Mouse (Mus musculus): Measurements from ENCODE around the gene Irf1. TPM values are rescaled to one million over a fixed set of nuclear protein-coding genes. Genes with fewer than 3 reads are reported as not detected.
A peak's percentile ranks its signal among the peaks of the same experiment; 100 is the strongest.

Gene Irf1
- polyA plus RNA-seq, 1 experiment, result 111 TPM

DNA sequence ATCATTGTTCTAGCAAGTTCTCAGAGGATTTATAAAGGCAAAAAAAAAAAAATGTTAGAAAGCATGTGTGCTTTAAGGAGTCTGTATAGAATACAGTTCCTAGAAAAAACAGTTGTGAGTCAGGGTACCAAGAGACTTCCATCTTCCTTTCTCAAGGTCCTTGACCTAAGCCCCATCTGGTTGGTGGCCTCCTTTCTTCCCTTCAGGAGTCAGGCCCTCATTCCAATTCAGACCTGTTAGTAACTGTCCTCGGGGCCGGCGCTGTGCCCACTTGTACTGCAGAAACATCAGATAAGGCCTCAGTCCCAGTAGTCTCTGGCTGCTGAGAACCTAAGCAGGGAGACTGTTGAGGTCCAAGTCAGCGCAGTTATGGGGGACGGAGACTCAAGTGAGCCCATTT, 3.3 kb downstream of the Irf1 start, which contains the start of gene Gm17334:
Gene Gm17334, minus strand, starts transcription at position 101 of the 400 bp plus-strand sequence.
- peaks cover 57% of the 10 kb centered on the region for H3K36me3 ChIP-seq (ENCODE audit: control insufficient read depth, insufficient read depth, low read length)
- peak within 1 kb of the TSS; percentile 25; the same call in 1 of the 2 replicates for H3K27ac ChIP-seq (ENCODE audit: insufficient read depth, low read length)
- H3K4me1 ChIP-seq (ENCODE audit: control insufficient read depth, insufficient read depth, insufficient read length), result peaks cover 25% of the 10 kb centered on the region; the same call in 1 of the 2 replicates
- no peaks in the 10 kb centered on the region for H3K27me3 ChIP-seq (ENCODE audit: control insufficient read depth, insufficient read depth, low read length)
- TF ChIP-seq POLR2A (IDR thresholded peaks at IDR 0.05; ENCODE audit: low read depth, low read length) (no peak), CTCF (IDR thresholded peaks at IDR 0.05; ENCODE audit: extremely low read depth, insufficient read depth, insufficient read length, insufficient replicate concordance) (no peak)
- peak within 1 kb of the TSS; percentile 44; the same call in 1 of the 2 replicates for H3K4me3 ChIP-seq (ENCODE audit: extremely low read depth, insufficient read depth, insufficient read length)
- WGBS, result 79% methylated on average over 5 of the region's 5 CpGs
- no peak for DNase-seq (ENCODE audit: low read depth in 1 of 2, low spot score in 2 of 2)

DNA sequence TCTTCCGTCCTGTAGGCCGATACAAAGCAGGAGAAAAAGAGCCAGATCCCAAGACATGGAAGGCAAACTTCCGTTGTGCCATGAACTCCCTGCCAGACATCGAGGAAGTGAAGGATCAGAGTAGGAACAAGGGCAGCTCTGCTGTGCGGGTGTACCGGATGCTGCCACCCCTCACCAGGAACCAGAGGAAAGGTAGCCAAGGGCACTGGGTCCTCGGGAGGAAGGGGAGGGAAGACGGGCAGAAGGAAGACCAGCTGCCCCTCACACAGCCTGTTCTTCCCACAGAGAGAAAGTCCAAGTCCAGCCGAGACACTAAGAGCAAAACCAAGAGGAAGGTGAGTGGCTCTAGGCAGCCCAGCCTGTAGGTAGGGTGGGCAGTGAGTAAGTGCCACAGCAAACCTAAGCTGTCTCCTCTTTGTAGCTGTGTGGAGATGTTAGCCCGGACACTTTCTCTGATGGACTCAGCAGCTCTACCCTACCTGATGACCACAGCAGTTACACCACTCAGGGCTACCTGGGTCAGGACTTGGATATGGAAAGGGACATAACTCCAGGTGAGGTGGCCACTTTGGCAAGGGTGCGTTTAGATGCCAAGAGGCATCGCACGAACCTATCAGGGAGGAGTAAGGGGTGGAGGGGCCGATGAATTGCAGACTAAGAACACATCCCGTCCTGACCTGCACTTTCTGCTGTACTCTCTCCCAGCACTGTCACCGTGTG, 4.0 kb downstream of the Irf1 start:
- DNase-seq (ENCODE audit: low read depth in 1 of 2, low spot score in 2 of 2), result no peak
- Histone ChIP-seq H3K4me1 (ENCODE audit: control insufficient read depth, insufficient read depth, insufficient read length) (peaks cover 25% of the 10 kb centered on the region; the same call in 1 of the 2 replicates), H3K4me3 (ENCODE audit: extremely low read depth, insufficient read depth, insufficient read length) (no peak overlapping the region), H3K27me3 (ENCODE audit: control insufficient read depth, insufficient read depth, low read length) (no peaks in the 10 kb centered on the region), H3K36me3 (ENCODE audit: control insufficient read depth, insufficient read depth, low read length) (peaks cover 62% of the 10 kb centered on the region), H3K27ac (ENCODE audit: insufficient read depth, low read length) (no peak overlapping the region)
- TF ChIP-seq POLR2A (IDR thresholded peaks at IDR 0.05; ENCODE audit: low read depth, low read length), result no peak
- TF ChIP-seq CTCF (IDR thresholded peaks at IDR 0.05; ENCODE audit: extremely low read depth, insufficient read depth, insufficient read length, insufficient replicate concordance), result no peak
- WGBS, result 81% methylated on average over 16 of the region's 16 CpGs

DNA sequence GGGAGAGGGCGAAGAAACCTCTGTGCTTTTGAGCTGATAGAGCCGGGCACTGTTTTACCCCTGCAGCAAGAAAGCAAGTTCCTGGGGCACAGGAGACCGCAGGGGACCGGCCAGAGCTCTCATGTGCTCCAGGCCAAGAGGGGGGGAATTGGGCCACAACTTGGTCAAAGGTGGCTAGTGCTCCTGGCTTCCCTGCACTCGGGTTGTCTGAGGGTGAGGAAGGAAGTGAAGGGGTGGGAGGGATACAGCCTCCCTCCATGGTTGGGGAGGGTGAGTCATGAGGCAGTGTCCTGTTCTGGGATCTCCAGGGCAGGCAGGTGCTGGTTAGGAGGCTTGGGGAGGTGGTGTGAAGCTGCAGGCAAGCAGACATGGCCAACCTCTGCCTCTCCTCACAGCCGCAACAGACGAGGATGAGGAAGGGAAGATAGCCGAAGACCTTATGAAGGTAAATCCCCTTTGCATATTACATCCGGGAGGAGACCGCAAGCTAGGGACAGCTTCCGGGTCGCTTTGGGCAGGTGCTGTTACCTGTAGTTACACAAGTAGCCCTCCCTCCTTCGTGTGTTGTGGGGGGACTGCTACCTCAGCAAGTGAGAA, 4.9 kb downstream of the Irf1 start:
- Histone ChIP-seq H3K4me3 (ENCODE audit: extremely low read depth, insufficient read depth, insufficient read length) (no peak overlapping the region), H3K27ac (ENCODE audit: insufficient read depth, low read length) (peak overlapping the region; percentile 27; the same call in 1 of the 2 replicates), H3K27me3 (ENCODE audit: control insufficient read depth, insufficient read depth, low read length) (no peaks in the 10 kb centered on the region), H3K36me3 (ENCODE audit: control insufficient read depth, insufficient read depth, low read length) (peaks cover 65% of the 10 kb centered on the region), H3K4me1 (ENCODE audit: control insufficient read depth, insufficient read depth, insufficient read length) (peaks cover 19% of the 10 kb centered on the region; the same call in 1 of the 2 replicates)
- TF ChIP-seq POLR2A (IDR thresholded peaks at IDR 0.05; ENCODE audit: low read depth, low read length) (no peak), CTCF (IDR thresholded peaks at IDR 0.05; ENCODE audit: extremely low read depth, insufficient read depth, insufficient read length, insufficient replicate concordance) (no peak)
- no peak for DNase-seq (ENCODE audit: low read depth in 1 of 2, low spot score in 2 of 2)
- WGBS, result 80% methylated on average over 13 of the region's 13 CpGs

- WGBS, result 82% methylated on average over 5 of the region's 5 CpGs
- no peak for TF ChIP-seq POLR2A (IDR thresholded peaks at IDR 0.05; ENCODE audit: low read depth, low read length)
- TF ChIP-seq CTCF (IDR thresholded peaks at IDR 0.05; ENCODE audit: extremely low read depth, insufficient read depth, insufficient read length, insufficient replicate concordance), result no peak
- no peak overlapping the region for H3K27ac ChIP-seq (ENCODE audit: insufficient read depth, low read length)
- DNase-seq (ENCODE audit: low read depth in 1 of 2, low spot score in 2 of 2), result no peak
- no peaks in the 10 kb centered on the region for H3K27me3 ChIP-seq (ENCODE audit: control insufficient read depth, insufficient read depth, low read length)
- peaks cover 9% of the 10 kb centered on the region; the same call in 1 of the 2 replicates for H3K4me1 ChIP-seq (ENCODE audit: control insufficient read depth, insufficient read depth, insufficient read length)
- no peak overlapping the region for H3K4me3 ChIP-seq (ENCODE audit: extremely low read depth, insufficient read depth, insufficient read length)
- H3K36me3 ChIP-seq (ENCODE audit: control insufficient read depth, insufficient read depth, low read length), result peaks cover 57% of the 10 kb centered on the region
Measured at GRCm38 (mm10) chr11:53777736-53778135, 7.9 kb downstream of the Irf1 start.

- Histone ChIP-seq H3K27ac (ENCODE audit: insufficient read depth, low read length) (no peak overlapping the region), H3K4me1 (ENCODE audit: control insufficient read depth, insufficient read depth, insufficient read length) (peaks cover 9% of the 10 kb centered on the region; the same call in 1 of the 2 replicates), H3K36me3 (ENCODE audit: control insufficient read depth, insufficient read depth, low read length) (peaks cover 51% of the 10 kb centered on the region), H3K4me3 (ENCODE audit: extremely low read depth, insufficient read depth, insufficient read length) (no peak overlapping the region), H3K27me3 (ENCODE audit: control insufficient read depth, insufficient read depth, low read length) (no peaks in the 10 kb centered on the region)
- DNase-seq (ENCODE audit: low read depth in 1 of 2, low spot score in 2 of 2), result no peak
- WGBS, result 90% methylated on average over 5 of the region's 5 CpGs
- no peak for TF ChIP-seq POLR2A (IDR thresholded peaks at IDR 0.05; ENCODE audit: low read depth, low read length)
- TF ChIP-seq CTCF (IDR thresholded peaks at IDR 0.05; ENCODE audit: extremely low read depth, insufficient read depth, insufficient read length, insufficient replicate concordance), result no peak
Measured at GRCm38 (mm10) chr11:53778455-53778854, 8.6 kb downstream of the Irf1 start.

GRCm38 (mm10) chr11:53779808-53780207, 10.0 kb downstream of the Irf1 start:
- H3K27me3 ChIP-seq (ENCODE audit: control insufficient read depth, insufficient read depth, low read length), result no peaks in the 10 kb centered on the region
- H3K4me1 ChIP-seq (ENCODE audit: control insufficient read depth, insufficient read depth, insufficient read length), result peaks cover 9% of the 10 kb centered on the region; the same call in 1 of the 2 replicates
- H3K4me3 ChIP-seq (ENCODE audit: extremely low read depth, insufficient read depth, insufficient read length), result no peak overlapping the region
- TF ChIP-seq CTCF (IDR thresholded peaks at IDR 0.05; ENCODE audit: extremely low read depth, insufficient read depth, insufficient read length, insufficient replicate concordance), result no peak
- no peak for TF ChIP-seq POLR2A (IDR thresholded peaks at IDR 0.05; ENCODE audit: low read depth, low read length)
- peaks cover 37% of the 10 kb centered on the region for H3K36me3 ChIP-seq (ENCODE audit: control insufficient read depth, insufficient read depth, low read length)
- no peak overlapping the region for H3K27ac ChIP-seq (ENCODE audit: insufficient read depth, low read length)
- no peak for DNase-seq (ENCODE audit: low read depth in 1 of 2, low spot score in 2 of 2)
- WGBS, result 57% methylated on average over 2 of the region's 2 CpGs

Data from spleen, adult 2 months (tissue).